Mouse (Mus musculus): ENCODE data around the gene Serpina16. TPM values are rescaled to one million over a fixed set of nuclear protein-coding genes. Genes with fewer than 3 reads are reported as not detected.

Gene Serpina16
- polyA plus RNA-seq (2012; rRNA removed), result not detected in 2 replicates

GRCm38 (mm10) chr12:103676039-103676438, at the start of gene Serpina16:
Serpina16 (minus strand) TSS chr12:103676139.
- no peak for DNase-seq
- Histone ChIP-seq H3K27me3 (ENCODE audit: control insufficient read depth, insufficient read depth, low read length) (no peaks in the 10 kb centered on the region), H3K27ac (ENCODE audit: insufficient read depth, low read length) (no peak within 1 kb of the TSS), H3K4me3 (replicated peaks; ENCODE audit: insufficient read depth, low read depth, low read length) (no peak within 1 kb of the TSS), H3K4me1 (ENCODE audit: control insufficient read depth, insufficient read depth, low read length) (no peaks in the 10 kb centered on the region)
- TF ChIP-seq CTCF (IDR thresholded peaks at IDR 0.05; ENCODE audit: borderline replicate concordance, insufficient read depth, low read depth, low read length) (no peak), POLR2A (IDR thresholded peaks at IDR 0.05; ENCODE audit: borderline replicate concordance, insufficient read depth, low read length) (no peak)
- WGBS, result 90% methylated on average over 1 of the region's 1 CpGs

- 78% methylated on average over 3 of the region's 3 CpGs for WGBS
- Histone ChIP-seq H3K4me1 (ENCODE audit: control insufficient read depth, insufficient read depth, low read length) (no peaks in the 10 kb centered on the region), H3K4me3 (replicated peaks; ENCODE audit: insufficient read depth, low read depth, low read length) (no peak overlapping the region), H3K27ac (ENCODE audit: insufficient read depth, low read length) (no peak overlapping the region), H3K27me3 (ENCODE audit: control insufficient read depth, insufficient read depth, low read length) (no peaks in the 10 kb centered on the region)
- DNase-seq, result no peak
- no peak for TF ChIP-seq POLR2A (IDR thresholded peaks at IDR 0.05; ENCODE audit: borderline replicate concordance, insufficient read depth, low read length)
- TF ChIP-seq CTCF (IDR thresholded peaks at IDR 0.05; ENCODE audit: borderline replicate concordance, insufficient read depth, low read depth, low read length), result no peak
Measured at GRCm38 (mm10) chr12:103711537-103711936, 35.6 kb upstream of the Serpina16 start.

GRCm38 (mm10) chr12:103710405-103710804, 34.5 kb upstream of the Serpina16 start:
- no peak overlapping the region for H3K4me3 ChIP-seq (replicated peaks; ENCODE audit: insufficient read depth, low read depth, low read length)
- WGBS, result 51% methylated on average over 1 of the region's 1 CpGs
- no peak overlapping the region for H3K27ac ChIP-seq (ENCODE audit: insufficient read depth, low read length)
- H3K4me1 ChIP-seq (ENCODE audit: control insufficient read depth, insufficient read depth, low read length), result no peaks in the 10 kb centered on the region
- H3K27me3 ChIP-seq (ENCODE audit: control insufficient read depth, insufficient read depth, low read length), result no peaks in the 10 kb centered on the region
- TF ChIP-seq POLR2A (IDR thresholded peaks at IDR 0.05; ENCODE audit: borderline replicate concordance, insufficient read depth, low read length), result no peak
- no peak for TF ChIP-seq CTCF (IDR thresholded peaks at IDR 0.05; ENCODE audit: borderline replicate concordance, insufficient read depth, low read depth, low read length)
- no peak for DNase-seq

GRCm38 (mm10) chr12:103706113-103706512, 30.2 kb upstream of the Serpina16 start:
- DNase-seq, result no peak
- no peaks in the 10 kb centered on the region for H3K27me3 ChIP-seq (ENCODE audit: control insufficient read depth, insufficient read depth, low read length)
- H3K27ac ChIP-seq (ENCODE audit: insufficient read depth, low read length), result no peak overlapping the region
- no peaks in the 10 kb centered on the region for H3K4me1 ChIP-seq (ENCODE audit: control insufficient read depth, insufficient read depth, low read length)
- 83% methylated on average over 4 of the region's 4 CpGs for WGBS
- no peak for TF ChIP-seq CTCF (IDR thresholded peaks at IDR 0.05; ENCODE audit: borderline replicate concordance, insufficient read depth, low read depth, low read length)
- TF ChIP-seq POLR2A (IDR thresholded peaks at IDR 0.05; ENCODE audit: borderline replicate concordance, insufficient read depth, low read length), result no peak
- H3K4me3 ChIP-seq (replicated peaks; ENCODE audit: insufficient read depth, low read depth, low read length), result no peak overlapping the region

GRCm38 (mm10) chr12:103705547-103705946, 29.6 kb upstream of the Serpina16 start:
- H3K27ac ChIP-seq (ENCODE audit: insufficient read depth, low read length), result no peak overlapping the region
- 18% methylated on average over 2 of the region's 2 CpGs for WGBS
- DNase-seq, result no peak
- TF ChIP-seq CTCF (IDR thresholded peaks at IDR 0.05; ENCODE audit: borderline replicate concordance, insufficient read depth, low read depth, low read length) (no peak), POLR2A (IDR thresholded peaks at IDR 0.05; ENCODE audit: borderline replicate concordance, insufficient read depth, low read length) (no peak)
- H3K4me1 ChIP-seq (ENCODE audit: control insufficient read depth, insufficient read depth, low read length), result no peaks in the 10 kb centered on the region
- no peaks in the 10 kb centered on the region for H3K27me3 ChIP-seq (ENCODE audit: control insufficient read depth, insufficient read depth, low read length)
- no peak overlapping the region for H3K4me3 ChIP-seq (replicated peaks; ENCODE audit: insufficient read depth, low read depth, low read length)

- no peak for TF ChIP-seq CTCF (IDR thresholded peaks at IDR 0.05; ENCODE audit: borderline replicate concordance, insufficient read depth, low read depth, low read length)
- no peak for DNase-seq
- WGBS, result 75% methylated on average over 4 of the region's 4 CpGs
Measured at GRCm38 (mm10) chr12:103700144-103700750, 24.3 kb upstream of the Serpina16 start.

GRCm38 (mm10) chr12:103695429-103695828, 19.5 kb upstream of the Serpina16 start, which contains the start of gene Serpina1f:
Serpina1f (minus strand) TSS chr12:103695529.
- WGBS, result 82% methylated on average over 8 of the region's 8 CpGs
- Histone ChIP-seq H3K27ac (ENCODE audit: insufficient read depth, low read length) (no peak within 1 kb of the TSS), H3K4me1 (ENCODE audit: control insufficient read depth, insufficient read depth, low read length) (no peaks in the 10 kb centered on the region), H3K4me3 (replicated peaks; ENCODE audit: insufficient read depth, low read depth, low read length) (no peak within 1 kb of the TSS), H3K27me3 (ENCODE audit: control insufficient read depth, insufficient read depth, low read length) (no peaks in the 10 kb centered on the region)
- no peak for TF ChIP-seq POLR2A (IDR thresholded peaks at IDR 0.05; ENCODE audit: borderline replicate concordance, insufficient read depth, low read length)
- no peak for TF ChIP-seq CTCF (IDR thresholded peaks at IDR 0.05; ENCODE audit: borderline replicate concordance, insufficient read depth, low read depth, low read length)
- DNase-seq, result no peak

More at GRCm38 (mm10) chr12:103700144-103700750, 24.3 kb upstream of the Serpina16 start:
- no peaks in the 10 kb centered on the region for H3K4me1 ChIP-seq (ENCODE audit: control insufficient read depth, insufficient read depth, low read length)
- no peaks in the 10 kb centered on the region for H3K27me3 ChIP-seq (ENCODE audit: control insufficient read depth, insufficient read depth, low read length)
- no peak overlapping the region for H3K4me3 ChIP-seq (replicated peaks; ENCODE audit: insufficient read depth, low read depth, low read length)
- no peak overlapping the region for H3K27ac ChIP-seq (ENCODE audit: insufficient read depth, low read length)

GRCm38 (mm10) chr12:103688221-103688814, 12.4 kb upstream of the Serpina16 start:
- H3K27me3 ChIP-seq (ENCODE audit: control insufficient read depth, insufficient read depth, low read length), result no peaks in the 10 kb centered on the region
- H3K27ac ChIP-seq (ENCODE audit: insufficient read depth, low read length), result no peak overlapping the region
- H3K4me3 ChIP-seq (replicated peaks; ENCODE audit: insufficient read depth, low read depth, low read length), result no peak overlapping the region
- no peak for DNase-seq
- 48% methylated on average over 3 of the region's 3 CpGs for WGBS
- TF ChIP-seq POLR2A (IDR thresholded peaks at IDR 0.05; ENCODE audit: borderline replicate concordance, insufficient read depth, low read length) (no peak), CTCF (IDR thresholded peaks at IDR 0.05; ENCODE audit: borderline replicate concordance, insufficient read depth, low read depth, low read length) (no peak)
- no peaks in the 10 kb centered on the region for H3K4me1 ChIP-seq (ENCODE audit: control insufficient read depth, insufficient read depth, low read length)

Data from cerebellum, adult 2 months (tissue).